Mouse (Mus musculus) G1E-ER4 (cell line): ENCODE measurements around the gene Slc25a10. TPM values are rescaled to one million over a fixed set of nuclear protein-coding genes. Genes with fewer than 3 reads are reported as not detected.

Experiments used
- GATA1 ChIP-seq: IDR thresholded peaks from one replicate; pipeline ENCODE4 v1.8.0; 2012; ENCODE audit warnings: low read length, inconsistent platforms
- polyA plus RNA-seq: library from polyadenylated mRNA; stranded (reverse); fragments of >175 nt; gene quantifications from 2 replicates; pipeline ENCODE4 v1.2.3, GENCODE M21; 2012

Slc25a10 gene
- polyA plus RNA-seq, 1 experiment = 83.7 TPM

GRCm38 (mm10) chr11:120520498-120520897, 28.9 kb downstream of the Slc25a10 start:
- no peak for TF ChIP-seq GATA1

GRCm38 (mm10) chr11:120520967-120521540, 29.4 kb downstream of the Slc25a10 start:
- no peak for TF ChIP-seq GATA1

GRCm38 (mm10) chr11:120522581-120522980, 30.9 kb downstream of the Slc25a10 start:
- no peak for TF ChIP-seq GATA1

GRCm38 (mm10) chr11:120525959-120526358, 34.3 kb downstream of the Slc25a10 start:
- no peak for TF ChIP-seq GATA1

- TF ChIP-seq GATA1 = no peak
Measured at GRCm38 (mm10) chr11:120527690-120528354, 36.2 kb downstream of the Slc25a10 start.

- TF ChIP-seq GATA1 = no peak
Measured at GRCm38 (mm10) chr11:120528903-120529302, 37.3 kb downstream of the Slc25a10 start.

- TF ChIP-seq GATA1 = no peak
Measured at GRCm38 (mm10) chr11:120530085-120530964, 38.7 kb downstream of the Slc25a10 start, which contains the start of gene Gcgr. Gene Gcgr (plus strand): TSS chr11:120530699.

- no peak for TF ChIP-seq GATA1
Measured at GRCm38 (mm10) chr11:120531646-120532045, 40.0 kb downstream of the Slc25a10 start.

- no peak for TF ChIP-seq GATA1
Measured at GRCm38 (mm10) chr11:120534093-120534492, 42.5 kb downstream of the Slc25a10 start.

- no peak for TF ChIP-seq GATA1
Measured at GRCm38 (mm10) chr11:120535145-120535544, 43.5 kb downstream of the Slc25a10 start.

- TF ChIP-seq GATA1 = no peak
Measured at GRCm38 (mm10) chr11:120535804-120536203, 44.2 kb downstream of the Slc25a10 start.

- TF ChIP-seq GATA1 = no peak
Measured at GRCm38 (mm10) chr11:120538485-120538884, 46.8 kb downstream of the Slc25a10 start.

- no peak for TF ChIP-seq GATA1
Measured at GRCm38 (mm10) chr11:120538955-120539284, 47.3 kb downstream of the Slc25a10 start.

GRCm38 (mm10) chr11:120539285-120540014, 47.8 kb downstream of the Slc25a10 start:
- no peak for TF ChIP-seq GATA1

- TF ChIP-seq GATA1 = no peak
Measured at GRCm38 (mm10) chr11:120541907-120542306, 50.3 kb downstream of the Slc25a10 start.

GRCm38 (mm10) chr11:120542376-120542775, 50.7 kb downstream of the Slc25a10 start:
- TF ChIP-seq GATA1 = no peak

GRCm38 (mm10) chr11:120545964-120546363, 54.3 kb downstream of the Slc25a10 start:
- TF ChIP-seq GATA1 = no peak
